Mouse (Mus musculus) spleen, postnatal 36 days (tissue): ENCODE measurements around the gene Hemgn.

ENCODE experiments used
- DNase-seq, 2 experiments: peaks; one replicate each; pipeline ENCODE4 v3.0.0; 2022; ENCODE audit warnings: low spot score in 2 of 2, mixed read lengths in 1 of 2

The Hemgn gene

GRCm38 (mm10) chr4:46412113-46412512, 1.2 kb downstream of the Hemgn start:
- DNase-seq: no peak

- DNase-seq: peak; percentile 76 to 82
These were observed 1.8 kb downstream of the Hemgn start for GRCm38 (mm10) chr4:46411489-46411888.

GRCm38 (mm10) chr4:46410677-46411076, 2.6 kb downstream of the Hemgn start:
- DNase-seq: peak; percentile 48 to 67

GRCm38 (mm10) chr4:46406966-46407703, 6.2 kb downstream of the Hemgn start:
- DNase-seq: peak; percentile 44 to 70

- DNase-seq: peak; percentile 65 to 76
These were observed 9.1 kb downstream of the Hemgn start for GRCm38 (mm10) chr4:46404042-46404795.

GRCm38 (mm10) chr4:46398839-46399238, 14.5 kb downstream of the Hemgn start:
- DNase-seq: no peak

- peak; percentile 40 to 71 for DNase-seq
These were observed 17.6 kb downstream of the Hemgn start for GRCm38 (mm10) chr4:46395736-46396135.

- DNase-seq: peak; percentile 34 to 53
These were observed 18.9 kb downstream of the Hemgn start for GRCm38 (mm10) chr4:46394388-46394787.

- DNase-seq: peak; percentile 83 to 90
These were observed 22.8 kb downstream of the Hemgn start for GRCm38 (mm10) chr4:46390390-46390970.

- DNase-seq: peak; percentile 26 to 45
These were observed 23.5 kb downstream of the Hemgn start for GRCm38 (mm10) chr4:46389612-46390341.

- peak; percentile 91 to 93 for DNase-seq
These were observed 24.2 kb downstream of the Hemgn start, which contains the start of gene Trmo for GRCm38 (mm10) chr4:46389013-46389611. Gene Trmo, minus strand, starts transcription at chr4:46389437.

- DNase-seq: no peak
These were observed 24.8 kb downstream of the Hemgn start for GRCm38 (mm10) chr4:46388556-46388955.

- peak; percentile 71 for DNase-seq
These were observed 38.4 kb downstream of the Hemgn start for GRCm38 (mm10) chr4:46374869-46375368.

GRCm38 (mm10) chr4:46374455-46374854, 38.9 kb downstream of the Hemgn start:
- no peak for DNase-seq

GRCm38 (mm10) chr4:46371030-46371429, 42.3 kb downstream of the Hemgn start:
- DNase-seq: no peak

- no peak for DNase-seq
These were observed 42.9 kb downstream of the Hemgn start for GRCm38 (mm10) chr4:46370406-46370805.

- no peak for DNase-seq
These were observed 44.2 kb downstream of the Hemgn start for GRCm38 (mm10) chr4:46369070-46369469.

GRCm38 (mm10) chr4:46367487-46367959, 45.8 kb downstream of the Hemgn start:
- DNase-seq: no peak

- no peak for DNase-seq
These were observed 48.9 kb downstream of the Hemgn start for GRCm38 (mm10) chr4:46364360-46364759.

GRCm38 (mm10) chr4:46361258-46361657, 52.0 kb downstream of the Hemgn start:
- no peak for DNase-seq
